Mouse (Mus musculus): Measurements from ENCODE around the gene Qsox1.

- TF ChIP-seq CTCF (IDR thresholded peaks at IDR 0.05 in 2 of 3, conservative IDR thresholded peaks at IDR 0.05 in 1 of 3; ENCODE audit: control insufficient read depth in 1 of 3, insufficient read depth in 1 of 3, low read depth in 2 of 3, low read length in 3 of 3, poor library complexity in 1 of 3, severe bottlenecking in 1 of 3) (no peak), EP300 (IDR thresholded peaks at IDR 0.05; ENCODE audit: low read depth in 1 of 2, low read length in 2 of 2) (no peak), POLR2A (IDR thresholded peaks at IDR 0.05; ENCODE audit: control insufficient read depth in 1 of 2, insufficient read depth in 1 of 2, low read depth in 1 of 2, low read length in 2 of 2, poor library complexity in 1 of 2) (no peak), MAFK (IDR thresholded peaks at IDR 0.05; ENCODE audit: borderline replicate concordance, low read depth, low read length) (no peak), TAL1 (IDR thresholded peaks at IDR 0.05; ENCODE audit: low read length) (no peak), SMC3 (IDR thresholded peaks at IDR 0.05; ENCODE audit: low read depth, low read length) (no peak)
These were observed 65.7 kb downstream of the Qsox1 start for GRCm38 (mm10) chr1:155747011-155747410.
